Mouse (Mus musculus): ENCODE results near the gene Twf1.

Twf1 gene

DNA sequence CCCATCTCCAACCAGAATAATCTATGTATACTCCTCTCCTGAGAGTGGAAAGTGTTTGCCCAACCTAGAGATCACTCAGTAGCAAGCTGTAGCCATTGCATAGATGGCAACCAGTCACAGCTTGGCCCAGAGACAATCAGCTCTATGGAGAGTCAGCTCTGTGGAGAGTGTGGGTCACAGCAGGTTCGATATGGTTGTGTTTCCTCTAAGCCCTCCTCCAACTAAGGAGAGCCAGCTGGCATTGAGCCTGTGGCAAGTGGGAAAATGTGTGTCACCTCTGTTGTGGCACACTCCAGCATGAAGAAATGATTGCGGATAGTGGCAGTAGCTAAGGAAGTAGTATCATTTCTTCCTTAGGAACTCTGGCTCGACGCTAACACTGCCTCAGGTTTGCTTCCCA, 18.2 kb downstream of the Twf1 start:
- DNase-seq, result no peak

DNA sequence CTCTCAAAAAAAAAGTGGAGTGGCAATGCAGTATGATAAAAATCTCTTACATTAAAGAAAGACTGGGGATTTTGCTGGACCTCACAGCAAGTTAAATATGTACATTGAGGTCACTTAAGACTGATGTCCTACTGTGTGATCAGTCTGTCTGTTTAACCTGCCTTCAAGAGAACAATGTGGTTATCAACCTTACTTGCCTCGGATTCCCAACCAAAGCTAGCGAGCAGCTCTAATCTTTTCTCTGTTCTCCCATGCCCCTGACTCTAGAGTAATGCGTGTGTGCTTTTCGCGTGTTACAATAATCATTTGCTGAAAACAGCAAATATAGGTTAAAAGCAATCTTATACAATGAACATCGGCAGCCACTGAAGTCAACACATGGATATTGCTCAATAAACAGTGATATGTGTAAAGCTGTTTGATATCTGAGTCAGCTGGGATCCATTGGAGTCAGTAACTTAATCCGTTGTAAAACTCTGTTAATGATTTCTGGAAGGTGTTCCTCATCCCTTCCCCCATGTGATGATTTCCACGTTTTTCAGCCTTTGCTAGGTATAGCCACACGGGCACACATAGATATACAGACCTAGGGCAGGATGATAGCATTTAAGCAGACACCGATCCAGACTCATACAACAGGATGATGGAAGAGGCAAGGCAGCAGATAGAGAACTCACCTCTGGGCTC, 21.1 kb downstream of the Twf1 start:
- DNase-seq, result no peak

- no peak for DNase-seq
Measured at GRCm38 (mm10) chr15:94565854-94566253, 23.8 kb downstream of the Twf1 start.

- no peak for DNase-seq
Measured at GRCm38 (mm10) chr15:94564909-94565308, 24.8 kb downstream of the Twf1 start.

GRCm38 (mm10) chr15:94558895-94559656, 30.6 kb downstream of the Twf1 start:
- no peak for DNase-seq

- DNase-seq, result peak; percentile 63
Measured at GRCm38 (mm10) chr15:94557442-94557841, 32.2 kb downstream of the Twf1 start.

- no peak for DNase-seq
Measured at GRCm38 (mm10) chr15:94553536-94553935, 36.2 kb downstream of the Twf1 start.

GRCm38 (mm10) chr15:94544844-94545243, 44.8 kb downstream of the Twf1 start:
- DNase-seq, result no peak

GRCm38 (mm10) chr15:94544052-94544636, 45.5 kb downstream of the Twf1 start:
- no peak for DNase-seq

DNA sequence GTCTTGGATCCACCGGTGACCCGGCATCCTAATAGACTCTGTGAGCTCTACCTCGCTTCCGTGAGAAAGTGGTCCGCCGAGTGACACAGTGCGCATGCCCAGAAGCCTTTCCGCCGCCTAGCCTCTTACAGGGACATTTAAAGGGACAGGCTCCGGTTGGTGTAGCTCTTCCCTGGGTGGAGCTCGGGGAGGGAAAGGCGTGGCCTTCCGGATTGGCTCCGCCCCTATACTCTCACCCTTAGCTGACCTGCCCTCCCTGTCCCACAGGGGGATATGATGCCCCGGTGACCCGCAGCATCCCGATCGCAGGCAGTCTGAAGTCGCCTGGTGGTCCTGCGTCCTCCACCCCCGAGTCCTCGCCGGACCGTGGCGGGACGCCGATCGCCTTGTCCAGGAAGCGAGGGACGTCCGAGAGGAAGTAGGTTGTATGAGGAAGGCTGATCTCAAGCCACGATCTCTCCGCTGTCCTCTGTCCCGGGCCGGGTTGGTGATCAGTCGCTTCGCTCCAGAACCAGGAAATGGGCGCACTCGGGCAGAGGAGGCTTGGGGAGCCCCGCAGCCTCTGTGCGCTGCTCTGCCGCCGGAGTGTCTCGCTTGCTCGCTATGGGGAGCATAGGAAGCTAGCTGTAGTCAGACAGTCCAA, 46.2 kb downstream of the Twf1 start, which contains the start of the genes Pus7l and Irak4:
Gene Pus7l (minus strand): TSS at position 139 of the 643 bp plus-strand sequence.
Gene Irak4 (plus strand): TSS at position 235 of the 643 bp plus-strand sequence.
- DNase-seq, result peak; percentile 95

DNA sequence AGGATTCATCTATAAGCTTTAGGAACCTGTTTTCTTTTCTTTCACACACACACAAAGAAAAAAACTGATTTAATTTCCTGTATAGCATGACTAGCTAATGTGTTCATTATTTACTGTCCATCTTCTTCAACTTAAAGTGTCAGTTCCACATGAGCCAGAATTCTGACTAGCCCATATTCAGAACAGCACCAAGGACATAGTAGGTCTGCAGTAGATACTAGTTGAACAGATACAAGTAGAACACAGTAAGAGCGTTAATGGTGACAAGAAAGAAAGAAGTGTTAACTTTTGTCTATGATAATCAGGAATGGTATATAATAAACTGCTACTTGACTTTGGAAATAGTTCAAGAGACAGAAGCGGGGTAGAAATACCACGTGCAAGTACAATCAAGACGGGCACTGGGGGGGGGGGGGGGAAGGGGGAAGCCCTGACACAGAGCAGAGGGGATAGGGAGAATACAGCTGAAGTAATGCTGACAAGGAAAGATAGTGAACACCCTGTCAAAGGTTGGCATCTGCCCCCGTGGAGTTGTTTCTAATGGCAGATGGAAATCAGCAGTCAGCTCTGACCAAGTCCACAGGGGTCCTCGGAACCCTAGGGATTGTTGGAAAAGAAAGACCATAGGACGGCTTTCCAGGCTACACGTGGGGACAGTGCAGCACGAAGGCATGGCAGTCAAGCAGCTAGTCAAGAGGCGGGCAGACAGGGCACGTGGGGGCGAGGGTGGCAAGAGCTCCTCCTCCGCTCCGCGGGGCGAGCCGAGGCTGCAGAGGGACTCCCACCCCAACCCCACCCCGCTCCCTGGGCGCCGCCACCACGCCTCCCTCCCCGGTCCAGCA, 46.9 kb downstream of the Twf1 start:
- DNase-seq, result no peak

- no peak for DNase-seq
Measured at GRCm38 (mm10) chr15:94539296-94539695, 50.4 kb downstream of the Twf1 start.

- DNase-seq, result no peak
Measured at GRCm38 (mm10) chr15:94535521-94535920, 54.2 kb downstream of the Twf1 start.

- no peak for DNase-seq
Measured at GRCm38 (mm10) chr15:94532956-94533355, 56.7 kb downstream of the Twf1 start.

GRCm38 (mm10) chr15:94532306-94532705, 57.4 kb downstream of the Twf1 start:
- DNase-seq, result no peak

GRCm38 (mm10) chr15:94530519-94530918, 59.2 kb downstream of the Twf1 start:
- no peak for DNase-seq

Data from cerebellum, adult 9-11 months (tissue).